14 mouse cellular contexts compared by ENCODE assay signal in genomic region chr13:45955370-45956055, GRCm38 (mm10). TPM values are rescaled to one million over a fixed set of nuclear protein-coding genes. Genes with fewer than 3 reads are reported as not detected.
DNase-seq lines count a peak whose midpoint lies in the region; ATAC-seq and TF ChIP-seq lines count a peak whose summit lies in the region.
"Had no signal": no experiment of that assay in that cellular context is flagged by ENCODE, and none has a peak within 500 bp of the region (broad histone marks: within the 10 kb centered on the region; RNA-seq: fewer than 3 reads in every experiment).

No protein-coding gene starts in this region.

- no peak for TF ChIP-seq CTCF in G1E (IDR thresholded peaks at IDR 0.05; ENCODE audit: low read depth, low read length)
- no peak for TF ChIP-seq CTCF in liver, postnatal 0 days (IDR thresholded peaks at IDR 0.05; ENCODE audit: low read depth)
- TF ChIP-seq CTCF in hindbrain, postnatal 0 days (IDR thresholded peaks at IDR 0.05; ENCODE audit: low read depth), result no peak
- no peak for TF ChIP-seq CTCF in forebrain, postnatal 0 days (IDR thresholded peaks at IDR 0.05; ENCODE audit: low read depth)

- peak overlapping the region; percentile 41; the same call in 1 of the 2 replicates for H3K27ac ChIP-seq in limb, embryonic 12.5 days
- H3K27ac ChIP-seq in limb, embryonic 10.5 days, result no peak overlapping the region
- H3K27ac ChIP-seq in liver, postnatal 0 days (ENCODE audit: low read depth), result peak overlapping the region; percentile 79
- no peak overlapping the region for H3K27ac ChIP-seq in hindbrain, postnatal 0 days
- no peak overlapping the region for H3K27ac ChIP-seq in forebrain, postnatal 0 days (ENCODE audit: low read depth, low read length)
- H3K27ac ChIP-seq: forebrain, embryonic 15.5 days; hindbrain, embryonic 15.5 days had no signal

- no peaks in the 10 kb centered on the region for H3K36me3 ChIP-seq in limb, embryonic 12.5 days
- H3K36me3 ChIP-seq in limb, embryonic 10.5 days, result no peaks in the 10 kb centered on the region
- peaks cover 66% of the 10 kb centered on the region for H3K36me3 ChIP-seq in G1E (replicated peaks)
- no peaks in the 10 kb centered on the region for H3K36me3 ChIP-seq in liver, postnatal 0 days (replicated peaks; ENCODE audit: insufficient read depth, low read length)
- H3K36me3 ChIP-seq in hindbrain, postnatal 0 days (ENCODE audit: insufficient read depth, low read length), result no peaks in the 10 kb centered on the region
- H3K36me3 ChIP-seq in forebrain, postnatal 0 days (ENCODE audit: insufficient read depth), result peaks cover 8% of the 10 kb centered on the region; the same call in 1 of the 2 replicates
- H3K36me3 ChIP-seq: forebrain, embryonic 15.5 days; hindbrain, embryonic 15.5 days had no signal

- no peak for TF ChIP-seq EP300 in liver, postnatal 0 days (IDR thresholded peaks at IDR 0.05; ENCODE audit: low read depth)

- H3K9me3 ChIP-seq in limb, embryonic 12.5 days, result no peaks in the 10 kb centered on the region
- H3K9me3 ChIP-seq in limb, embryonic 10.5 days (replicated peaks), result no peaks in the 10 kb centered on the region
- no peaks in the 10 kb centered on the region for H3K9me3 ChIP-seq in G1E (replicated peaks)
- no peaks in the 10 kb centered on the region for H3K9me3 ChIP-seq in liver, postnatal 0 days (ENCODE audit: low read length)
- no peaks in the 10 kb centered on the region for H3K9me3 ChIP-seq in hindbrain, postnatal 0 days (ENCODE audit: low read length)
- no peaks in the 10 kb centered on the region for H3K9me3 ChIP-seq in forebrain, postnatal 0 days (ENCODE audit: low read length)
- H3K9me3 ChIP-seq: forebrain, embryonic 15.5 days; hindbrain, embryonic 15.5 days had no signal

- H3K4me3 ChIP-seq in limb, embryonic 12.5 days (replicated peaks), result no peak overlapping the region
- H3K4me3 ChIP-seq in limb, embryonic 10.5 days, result no peak overlapping the region
- H3K4me3 ChIP-seq in G1E (ENCODE audit: low read depth, low read length), result no peak overlapping the region
- H3K4me3 ChIP-seq in liver, postnatal 0 days (ENCODE audit: low read depth, low read length), result no peak overlapping the region
- H3K4me3 ChIP-seq in hindbrain, postnatal 0 days (ENCODE audit: low read length), result no peak overlapping the region
- no peak overlapping the region for H3K4me3 ChIP-seq in forebrain, postnatal 0 days (ENCODE audit: low read depth, low read length)
- H3K4me3 ChIP-seq: erythroblast, embryonic 14.5 days; forebrain, embryonic 15.5 days; hindbrain, embryonic 15.5 days had no signal

- peaks cover 25% of the 10 kb centered on the region for H3K4me1 ChIP-seq in limb, embryonic 12.5 days (replicated peaks)
- H3K4me1 ChIP-seq in limb, embryonic 10.5 days, result no peaks in the 10 kb centered on the region
- H3K4me1 ChIP-seq in G1E (ENCODE audit: insufficient read depth, low read depth, low read length), result peaks cover 29% of the 10 kb centered on the region
- peaks cover 22% of the 10 kb centered on the region for H3K4me1 ChIP-seq in liver, postnatal 0 days (ENCODE audit: insufficient read depth)
- H3K4me1 ChIP-seq in hindbrain, postnatal 0 days (ENCODE audit: insufficient read depth, low read length), result no peaks in the 10 kb centered on the region
- H3K4me1 ChIP-seq in forebrain, postnatal 0 days (ENCODE audit: insufficient read depth), result peaks cover 5% of the 10 kb centered on the region; the same call in 1 of the 2 replicates

- H3K9ac ChIP-seq in limb, embryonic 12.5 days (replicated peaks), result no peak overlapping the region
- H3K9ac ChIP-seq in liver, postnatal 0 days (replicated peaks), result no peak overlapping the region
- no peak overlapping the region for H3K9ac ChIP-seq in hindbrain, postnatal 0 days (replicated peaks; ENCODE audit: low read length)
- H3K9ac ChIP-seq in forebrain, postnatal 0 days, result no peak overlapping the region
- H3K9ac ChIP-seq: forebrain, embryonic 15.5 days; hindbrain, embryonic 15.5 days had no signal

- ATAC-seq in limb, embryonic 12.5 days (ENCODE audit: insufficient number of reproducible peaks, insufficient read depth, low FRiP score, low TSS enrichment, low read depth), result no peak
- peak; percentile 8; the same call in 1 of the 2 replicates for ATAC-seq in G1E (ENCODE audit: extremely low read depth, insufficient number of reproducible peaks, low FRiP score, poor library complexity, severe bottlenecking)
- peak; percentile 27; the same call in 1 of the 2 replicates for ATAC-seq in liver, postnatal 0 days
- ATAC-seq in hindbrain, postnatal 0 days, result no peak
- ATAC-seq in forebrain, postnatal 0 days, result no peak
- ATAC-seq: forebrain, embryonic 15.5 days had no signal

- H3K27me3 ChIP-seq in limb, embryonic 12.5 days, result no peaks in the 10 kb centered on the region
- H3K27me3 ChIP-seq in limb, embryonic 10.5 days (ENCODE audit: low read depth, poor library complexity, severe bottlenecking), result no peaks in the 10 kb centered on the region
- no peaks in the 10 kb centered on the region for H3K27me3 ChIP-seq in G1E (ENCODE audit: insufficient read depth, low read length)
- no peaks in the 10 kb centered on the region for H3K27me3 ChIP-seq in liver, postnatal 0 days (ENCODE audit: insufficient read depth, low read length)
- no peaks in the 10 kb centered on the region for H3K27me3 ChIP-seq in hindbrain, postnatal 0 days (ENCODE audit: insufficient read depth, low read length)
- no peaks in the 10 kb centered on the region for H3K27me3 ChIP-seq in forebrain, postnatal 0 days (ENCODE audit: insufficient read depth, low read length)
- H3K27me3 ChIP-seq: forebrain, embryonic 15.5 days; hindbrain, embryonic 15.5 days had no signal

- no peak overlapping the region for H3K4me2 ChIP-seq in limb, embryonic 12.5 days
- peak overlapping the region; percentile 24 for H3K4me2 ChIP-seq in liver, postnatal 0 days (ENCODE audit: low read depth, low read length)
- no peak overlapping the region for H3K4me2 ChIP-seq in hindbrain, postnatal 0 days (ENCODE audit: low read depth, low read length)
- H3K4me2 ChIP-seq in forebrain, postnatal 0 days (ENCODE audit: low read depth), result no peak overlapping the region
- H3K4me2 ChIP-seq: forebrain, embryonic 15.5 days; hindbrain, embryonic 15.5 days had no signal

- WGBS in limb, embryonic 12.5 days, result 79% methylated on average over 9 of the region's 9 CpGs
- WGBS in limb, embryonic 10.5 days, result 85% methylated on average over 9 of the region's 9 CpGs
- 65% methylated on average over 9 of the region's 9 CpGs for WGBS in liver, postnatal 0 days (ENCODE audit: insufficient replicate concordance)
- 85% methylated on average over 9 of the region's 9 CpGs for WGBS in hindbrain, postnatal 0 days
- 88% methylated on average over 9 of the region's 9 CpGs for WGBS in forebrain, postnatal 0 days

- no peak for DNase-seq in limb, embryonic 10.5 days (ENCODE audit: low spot score)
- DNase-seq in G1E (ENCODE audit: low spot score), result no peak
- peak; percentile 20 to 27 for DNase-seq in adrenal gland, postnatal 36 days
- DNase-seq in liver, postnatal 0 days, result no peak
- no peak for DNase-seq in hindbrain, postnatal 0 days (ENCODE audit: low spot score)
- DNase-seq in forebrain, postnatal 0 days, result no peak
- DNase-seq: cerebellum, postnatal 10 days; heart, postnatal 14 days; kidney, adult 9 months; right cerebral cortex, postnatal 4 days had no signal

RNA-seq across cellular contexts. Expression of gene Atxn1, which starts 9.3 kb away (rescaled TPM):
- 2.5 and 2.7 TPM in 2 replicates for polyA plus RNA-seq in limb, embryonic 12.5 days (2016; fragmentation: Nextera tagmentation; extraction: Ambion mirVana)
- polyA plus RNA-seq in limb, embryonic 10.5 days (2016; fragmentation: Nextera tagmentation; extraction: Ambion mirVana), result 1.0 and 1.4 TPM in 2 replicates
- 45.0 and 61.0 TPM in 2 replicates for total RNA-seq in G1E (2014; fragmentation: Nextera tagmentation)
- total RNA-seq in G1E (2017), result 25.0 and 27.9 TPM in 2 replicates
- 7.8 and 9.4 TPM in 2 replicates for polyA plus RNA-seq in G1E (2012)
- total RNA-seq in adrenal gland, postnatal 36 days (2021), result 10 to 100 TPM; 36.1 to 52.4 TPM
- 3.9 and 4.4 TPM in 2 replicates for polyA plus RNA-seq in liver, postnatal 0 days (2015; fragmentation: Nextera tagmentation; extraction: Ambion mirVana)
- 32.0 and 44.6 TPM in 2 replicates for total RNA-seq in hindbrain, postnatal 0 days (2014; rRNA removed)
- polyA plus RNA-seq in hindbrain, postnatal 0 days (2015; fragmentation: Nextera tagmentation; extraction: Ambion mirVana), result 8.6 and 9.3 TPM in 2 replicates
- 32.3 and 33.6 TPM in 2 replicates for total RNA-seq in forebrain, postnatal 0 days (2014; rRNA removed)
- 7.6 and 13.0 TPM in 2 replicates for polyA plus RNA-seq in forebrain, postnatal 0 days (2015; fragmentation: Nextera tagmentation; extraction: Ambion mirVana)

Comparison
In these comparisons a context has a peak if more than half of its experiments do, and no peak if none do; other contexts are left out.
1. H3K27ac ChIP-seq: peak in limb, embryonic 12.5 days (single experiment) and liver, postnatal 0 days (single experiment); none in limb, embryonic 10.5 days (single experiment), hindbrain, postnatal 0 days (single experiment) and forebrain, postnatal 0 days (single experiment).
2. ATAC-seq: peak in G1E (single experiment) and liver, postnatal 0 days (single experiment); none in limb, embryonic 12.5 days (single experiment), hindbrain, postnatal 0 days (single experiment) and forebrain, postnatal 0 days (single experiment).
3. DNase-seq: peak in adrenal gland, postnatal 36 days (2 of 2); none in limb, embryonic 10.5 days (single experiment), G1E (single experiment), liver, postnatal 0 days (single experiment), hindbrain, postnatal 0 days (single experiment) and forebrain, postnatal 0 days (single experiment).